Mouse (Mus musculus): ENCODE measurements at regions not wholly inside any gene's neighbourhood (a gene's known extent, or its start where the extent isn't known, plus 50 kb on each side); places are given as distances from the start of the nearest gene placed in this dataset.

DNA sequence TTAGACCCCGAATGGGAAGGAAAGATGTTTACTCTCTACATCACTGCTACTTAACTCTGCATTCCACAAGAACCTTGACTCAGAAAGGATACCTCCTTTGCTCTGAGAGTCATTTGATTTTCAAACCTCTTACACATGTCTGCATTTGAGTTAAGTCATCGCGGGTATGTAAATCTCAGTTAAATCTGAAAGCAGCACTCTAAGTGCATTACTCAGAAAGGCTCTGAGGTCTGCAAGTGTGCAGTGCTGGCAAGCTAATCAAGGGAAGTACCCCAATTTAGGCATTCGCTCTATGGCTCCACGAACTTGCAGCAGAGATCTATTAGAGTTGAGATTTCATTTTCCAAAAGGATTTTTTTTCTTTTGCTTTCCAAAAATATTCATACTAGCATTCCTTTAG is 538.2 kb downstream of the Nfib start:
- no peaks in the 10 kb centered on the region for H3K4me1 ChIP-seq (ENCODE audit: control insufficient read depth, insufficient read depth, low read length)
- no peak for ATAC-seq
- no peaks in the 10 kb centered on the region for H3K27me3 ChIP-seq (ENCODE audit: control insufficient read depth, insufficient read depth, low read depth, low read length)
- H3K36me3 ChIP-seq (ENCODE audit: control insufficient read depth, insufficient read depth, low read length), result no peaks in the 10 kb centered on the region
- no peak overlapping the region for H3K4me2 ChIP-seq (ENCODE audit: low read length)
- H3K9me3 ChIP-seq (replicated peaks; ENCODE audit: control insufficient read depth, low read length, poor library complexity, severe bottlenecking), result no peaks in the 10 kb centered on the region
- 77% methylated on average over 5 of the region's 5 CpGs for WGBS
- no peak overlapping the region for H3K27ac ChIP-seq (ENCODE audit: low read length)
- H3K4me3 ChIP-seq (ENCODE audit: low read depth, low read length), result no peak overlapping the region
- no peak overlapping the region for H3K9ac ChIP-seq (ENCODE audit: low read depth, low read length)

DNA sequence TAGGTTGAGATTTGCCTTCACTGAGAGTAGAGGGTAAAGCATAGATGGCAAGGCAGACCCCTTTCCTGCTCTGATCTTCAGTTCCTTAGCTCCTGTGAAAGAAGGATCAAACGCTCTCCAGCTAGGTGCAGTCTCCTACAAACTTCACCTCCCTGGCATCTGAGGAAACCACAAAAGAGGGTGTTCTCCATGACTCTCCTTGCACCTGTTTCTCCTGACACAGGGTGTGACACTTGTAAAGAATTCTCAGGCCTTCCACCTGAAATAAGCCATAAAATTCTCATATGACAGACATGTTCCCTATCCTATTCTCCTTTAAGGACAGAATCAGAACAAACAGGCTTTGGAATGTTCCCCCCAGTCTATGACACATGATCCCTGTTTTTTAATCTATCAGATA is 538.7 kb downstream of the Nfib start:
- no peaks in the 10 kb centered on the region for H3K4me1 ChIP-seq (ENCODE audit: control insufficient read depth, insufficient read depth, low read length)
- no peak overlapping the region for H3K9ac ChIP-seq (ENCODE audit: low read depth, low read length)
- H3K27ac ChIP-seq (ENCODE audit: low read length), result no peak overlapping the region
- no peak for ATAC-seq
- no peaks in the 10 kb centered on the region for H3K36me3 ChIP-seq (ENCODE audit: control insufficient read depth, insufficient read depth, low read length)
- no peak overlapping the region for H3K4me2 ChIP-seq (ENCODE audit: low read length)
- H3K9me3 ChIP-seq (replicated peaks; ENCODE audit: control insufficient read depth, low read length, poor library complexity, severe bottlenecking), result no peaks in the 10 kb centered on the region
- no peaks in the 10 kb centered on the region for H3K27me3 ChIP-seq (ENCODE audit: control insufficient read depth, insufficient read depth, low read depth, low read length)
- 93% methylated on average over 1 of the region's 1 CpGs for WGBS
- no peak overlapping the region for H3K4me3 ChIP-seq (ENCODE audit: low read depth, low read length)

DNA sequence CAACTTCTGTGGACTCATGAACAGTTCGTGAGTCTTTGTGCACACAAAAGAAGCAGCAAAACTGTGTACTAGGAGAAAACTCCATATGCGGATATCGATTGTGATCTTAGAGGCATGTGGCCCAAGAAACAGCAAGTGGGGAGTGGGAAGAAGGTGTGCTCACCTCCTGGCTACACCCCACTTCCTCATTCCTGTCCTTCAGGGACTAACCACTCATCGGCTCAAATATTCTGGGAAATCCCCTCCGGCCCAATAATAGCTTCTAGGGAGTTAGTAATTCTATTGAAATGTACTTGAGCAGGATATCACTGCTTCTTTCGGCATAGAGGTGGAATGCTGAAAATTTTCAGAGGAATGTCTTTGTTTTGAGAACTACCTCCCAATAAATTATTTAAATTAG is 539.5 kb downstream of the Nfib start:
- H3K4me3 ChIP-seq (ENCODE audit: low read depth, low read length), result no peak overlapping the region

DNA sequence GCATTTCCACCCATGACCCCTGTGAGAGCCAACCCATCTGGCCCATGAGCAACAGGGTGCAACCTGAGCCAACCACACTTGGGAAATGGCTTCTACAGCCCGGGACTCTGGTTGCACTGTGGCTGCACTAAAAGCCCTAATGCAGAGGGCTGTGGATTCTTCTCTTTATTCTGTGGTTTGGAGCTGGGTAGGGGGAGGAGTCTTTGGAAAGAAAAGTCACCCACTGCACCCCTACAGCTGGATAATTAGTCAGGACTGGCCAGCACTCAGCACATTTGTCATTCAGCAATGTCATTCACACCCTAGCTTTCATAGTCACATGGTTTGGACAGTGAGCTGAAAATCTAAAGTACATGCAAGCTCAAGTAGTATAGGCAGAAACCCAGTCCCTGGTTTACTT is 541.5 kb downstream of the Nfib start:
- no peak for ATAC-seq
- Histone ChIP-seq H3K4me1 (ENCODE audit: control insufficient read depth, insufficient read depth, low read length) (no peaks in the 10 kb centered on the region), H3K4me2 (ENCODE audit: low read length) (no peak overlapping the region)

More for the DNA sequence above, 539.5 kb downstream of the Nfib start:
- ATAC-seq, result no peak
- Histone ChIP-seq H3K9me3 (replicated peaks; ENCODE audit: control insufficient read depth, low read length, poor library complexity, severe bottlenecking) (no peaks in the 10 kb centered on the region), H3K9ac (ENCODE audit: low read depth, low read length) (no peak overlapping the region), H3K27me3 (ENCODE audit: control insufficient read depth, insufficient read depth, low read depth, low read length) (no peaks in the 10 kb centered on the region), H3K4me1 (ENCODE audit: control insufficient read depth, insufficient read depth, low read length) (no peaks in the 10 kb centered on the region), H3K36me3 (ENCODE audit: control insufficient read depth, insufficient read depth, low read length) (no peaks in the 10 kb centered on the region), H3K4me2 (ENCODE audit: low read length) (no peak overlapping the region), H3K27ac (ENCODE audit: low read length) (no peak overlapping the region)
- 88% methylated on average over 6 of the region's 6 CpGs for WGBS

DNA sequence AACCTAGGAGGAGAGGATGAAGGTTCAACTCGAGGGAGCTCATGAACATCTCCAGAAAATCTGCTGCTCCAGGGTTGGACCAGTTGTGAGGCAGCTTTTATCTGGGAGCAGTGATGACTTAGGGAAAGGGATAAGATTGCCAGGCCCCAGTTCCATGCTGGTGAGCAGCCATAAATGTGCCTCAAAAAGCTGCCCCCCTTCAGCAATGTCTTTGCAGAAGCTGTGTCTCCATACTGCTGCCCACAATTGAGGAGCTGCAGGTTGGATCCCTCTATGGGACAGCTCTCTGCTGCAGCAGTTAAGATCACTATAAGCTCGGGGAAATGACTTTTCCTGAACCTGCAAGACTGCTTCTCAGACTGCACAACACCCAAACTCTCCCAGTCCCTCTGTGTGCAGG is 543.7 kb downstream of the Nfib start:
- Histone ChIP-seq H3K4me1 (ENCODE audit: control insufficient read depth, insufficient read depth, low read length) (no peaks in the 10 kb centered on the region), H3K36me3 (ENCODE audit: control insufficient read depth, insufficient read depth, low read length) (no peaks in the 10 kb centered on the region), H3K9ac (ENCODE audit: low read depth, low read length) (no peak overlapping the region), H3K4me3 (ENCODE audit: low read depth, low read length) (no peak overlapping the region), H3K27me3 (ENCODE audit: control insufficient read depth, insufficient read depth, low read depth, low read length) (no peaks in the 10 kb centered on the region), H3K27ac (ENCODE audit: low read length) (no peak overlapping the region), H3K4me2 (ENCODE audit: low read length) (no peak overlapping the region), H3K9me3 (replicated peaks; ENCODE audit: control insufficient read depth, low read length, poor library complexity, severe bottlenecking) (no peaks in the 10 kb centered on the region)
- no peak for ATAC-seq
- WGBS, result 78% methylated on average over 2 of the region's 2 CpGs

More for the DNA sequence above, 541.5 kb downstream of the Nfib start:
- Histone ChIP-seq H3K27ac (ENCODE audit: low read length) (no peak overlapping the region), H3K9ac (ENCODE audit: low read depth, low read length) (no peak overlapping the region), H3K9me3 (replicated peaks; ENCODE audit: control insufficient read depth, low read length, poor library complexity, severe bottlenecking) (no peaks in the 10 kb centered on the region), H3K27me3 (ENCODE audit: control insufficient read depth, insufficient read depth, low read depth, low read length) (no peaks in the 10 kb centered on the region), H3K4me3 (ENCODE audit: low read depth, low read length) (no peak overlapping the region), H3K36me3 (ENCODE audit: control insufficient read depth, insufficient read depth, low read length) (no peaks in the 10 kb centered on the region)
- WGBS, result 86% methylated on average over 1 of the region's 1 CpGs

DNA sequence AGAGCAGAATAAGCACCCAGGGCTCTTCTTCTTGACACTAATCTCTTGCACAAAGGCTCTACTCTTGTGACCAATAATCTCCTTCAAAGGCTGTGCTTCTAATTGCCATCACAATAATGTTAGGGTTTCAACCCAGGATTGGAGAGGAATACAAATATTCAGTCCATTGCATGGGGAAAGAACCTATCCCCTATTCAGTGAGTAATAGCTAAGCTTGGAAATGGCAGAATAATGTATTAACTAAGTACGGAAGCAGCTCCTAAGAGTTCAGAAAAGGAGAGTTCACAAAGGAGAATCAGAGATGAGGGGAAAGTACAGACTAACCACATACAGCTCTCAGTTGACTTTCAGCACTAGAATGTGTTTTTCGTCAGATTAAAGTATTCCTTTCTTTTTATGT is 544.3 kb downstream of the Nfib start:
- 65% methylated on average over 2 of the region's 2 CpGs for WGBS
- no peak for ATAC-seq
- Histone ChIP-seq H3K9ac (ENCODE audit: low read depth, low read length) (no peak overlapping the region), H3K36me3 (ENCODE audit: control insufficient read depth, insufficient read depth, low read length) (no peaks in the 10 kb centered on the region), H3K4me2 (ENCODE audit: low read length) (no peak overlapping the region), H3K4me3 (ENCODE audit: low read depth, low read length) (no peak overlapping the region), H3K4me1 (ENCODE audit: control insufficient read depth, insufficient read depth, low read length) (no peaks in the 10 kb centered on the region), H3K9me3 (replicated peaks; ENCODE audit: control insufficient read depth, low read length, poor library complexity, severe bottlenecking) (no peaks in the 10 kb centered on the region), H3K27me3 (ENCODE audit: control insufficient read depth, insufficient read depth, low read depth, low read length) (no peaks in the 10 kb centered on the region), H3K27ac (ENCODE audit: low read length) (no peak overlapping the region)

DNA sequence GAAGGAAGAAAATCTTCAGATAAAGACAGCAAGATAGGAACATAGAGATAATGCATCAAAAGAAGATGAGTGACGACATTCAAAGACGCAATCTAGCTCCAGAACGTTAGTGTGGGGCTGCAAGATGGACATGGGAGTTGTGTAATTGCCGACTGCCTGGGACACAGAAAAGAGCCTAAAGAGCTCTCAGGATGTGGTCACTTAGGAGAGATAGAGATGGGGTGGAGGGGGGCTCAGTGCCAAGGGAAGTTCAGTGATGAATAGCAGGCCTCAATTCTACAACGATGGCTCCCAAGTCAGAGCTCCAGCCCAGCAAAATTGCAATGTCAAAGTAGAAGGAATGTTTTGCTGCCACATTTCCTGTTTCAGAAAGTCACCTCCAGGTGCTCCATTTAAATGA is 545.3 kb downstream of the Nfib start:
- Histone ChIP-seq H3K27me3 (ENCODE audit: control insufficient read depth, insufficient read depth, low read depth, low read length) (no peaks in the 10 kb centered on the region), H3K9me3 (replicated peaks; ENCODE audit: control insufficient read depth, low read length, poor library complexity, severe bottlenecking) (no peaks in the 10 kb centered on the region), H3K4me2 (ENCODE audit: low read length) (no peak overlapping the region), H3K27ac (ENCODE audit: low read length) (no peak overlapping the region), H3K4me1 (ENCODE audit: control insufficient read depth, insufficient read depth, low read length) (no peaks in the 10 kb centered on the region), H3K9ac (ENCODE audit: low read depth, low read length) (no peak overlapping the region), H3K36me3 (ENCODE audit: control insufficient read depth, insufficient read depth, low read length) (no peaks in the 10 kb centered on the region), H3K4me3 (ENCODE audit: low read depth, low read length) (no peak overlapping the region)
- 78% methylated on average over 5 of the region's 5 CpGs for WGBS
- no peak for ATAC-seq

DNA sequence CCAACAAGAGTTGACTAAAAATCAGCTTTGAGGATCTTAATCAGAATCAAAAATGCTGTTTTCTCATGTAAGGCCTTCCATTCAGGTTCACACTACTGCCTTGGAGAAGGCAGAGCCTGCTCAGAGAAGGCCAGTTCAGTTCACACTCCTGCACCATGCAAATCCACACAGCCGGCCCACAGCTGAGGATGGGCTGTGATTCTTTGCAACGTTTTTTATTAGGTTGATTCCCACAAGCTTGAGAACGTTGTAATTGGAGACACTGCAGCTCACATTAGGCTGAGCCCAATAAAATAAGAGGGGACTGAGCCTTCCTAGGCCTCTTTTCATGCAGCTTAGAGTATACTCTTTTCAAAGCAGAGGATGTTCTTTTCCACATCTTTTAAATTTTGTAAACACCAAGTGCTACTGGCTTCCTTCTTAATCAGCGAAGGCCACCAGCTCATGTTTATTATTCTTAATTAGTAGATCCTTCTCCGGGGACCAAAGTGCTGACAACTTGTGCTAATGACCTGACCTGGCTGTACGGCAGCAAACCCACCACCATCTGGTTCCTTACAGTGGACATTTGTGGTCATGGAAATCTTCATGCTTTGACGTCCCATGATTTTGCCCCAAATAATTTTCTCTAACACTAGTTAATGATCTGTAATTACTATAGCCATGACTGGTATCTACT is 549.8 kb downstream of the Nfib start:
- WGBS, result 59% methylated on average over 7 of the region's 7 CpGs
- no peak overlapping the region for H3K4me3 ChIP-seq (ENCODE audit: low read depth, low read length)
- H3K36me3 ChIP-seq (ENCODE audit: control insufficient read depth, insufficient read depth, low read length), result no peaks in the 10 kb centered on the region
- no peaks in the 10 kb centered on the region for H3K27me3 ChIP-seq (ENCODE audit: control insufficient read depth, insufficient read depth, low read depth, low read length)
- H3K4me2 ChIP-seq (ENCODE audit: low read length), result no peak overlapping the region
- no peak overlapping the region for H3K27ac ChIP-seq (ENCODE audit: low read length)
- H3K9me3 ChIP-seq (replicated peaks; ENCODE audit: control insufficient read depth, low read length, poor library complexity, severe bottlenecking), result no peaks in the 10 kb centered on the region
- H3K4me1 ChIP-seq (ENCODE audit: control insufficient read depth, insufficient read depth, low read length), result no peaks in the 10 kb centered on the region
- no peak for ATAC-seq
- no peak overlapping the region for H3K9ac ChIP-seq (ENCODE audit: low read depth, low read length)

DNA sequence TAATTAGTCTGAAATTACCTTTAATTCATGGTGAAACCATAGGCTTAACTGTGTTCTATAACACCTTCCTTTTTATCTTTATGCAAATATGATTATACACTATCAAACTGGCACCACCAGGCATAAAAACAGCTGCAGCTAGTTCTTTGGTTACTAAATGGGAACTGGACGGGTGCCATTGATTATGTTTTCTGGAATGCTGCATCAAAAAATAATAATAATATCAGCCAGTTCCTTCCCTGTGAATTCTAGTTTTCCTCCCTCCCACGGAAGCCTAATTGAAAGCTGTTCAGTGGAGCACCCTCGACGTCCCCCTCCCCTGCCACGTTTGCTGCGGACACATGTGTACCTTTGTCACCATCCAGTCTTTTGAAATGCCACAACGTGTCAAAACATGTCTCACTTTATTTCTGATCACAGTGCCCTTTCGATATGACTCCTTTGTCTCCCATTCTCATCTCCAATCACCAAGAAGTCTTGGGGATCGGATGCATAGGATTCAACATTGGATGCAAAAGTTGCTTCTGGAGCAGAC is 551.5 kb downstream of the Nfib start:
- ATAC-seq, result no peak
- H3K27ac ChIP-seq (ENCODE audit: low read length), result no peak overlapping the region
- H3K4me1 ChIP-seq (ENCODE audit: control insufficient read depth, insufficient read depth, low read length), result no peaks in the 10 kb centered on the region
- H3K4me2 ChIP-seq (ENCODE audit: low read length), result no peak overlapping the region
- no peak overlapping the region for H3K9ac ChIP-seq (ENCODE audit: low read depth, low read length)
- no peak overlapping the region for H3K4me3 ChIP-seq (ENCODE audit: low read depth, low read length)
- no peaks in the 10 kb centered on the region for H3K9me3 ChIP-seq (replicated peaks; ENCODE audit: control insufficient read depth, low read length, poor library complexity, severe bottlenecking)
- H3K36me3 ChIP-seq (ENCODE audit: control insufficient read depth, insufficient read depth, low read length), result no peaks in the 10 kb centered on the region
- no peaks in the 10 kb centered on the region for H3K27me3 ChIP-seq (ENCODE audit: control insufficient read depth, insufficient read depth, low read depth, low read length)
- 92% methylated on average over 9 of the region's 9 CpGs for WGBS

Measured in midbrain, embryonic 16.5 days (tissue).